Mouse (Mus musculus) MEL (cell line): ENCODE data around the gene Cnot2. TPM values are rescaled to one million over a fixed set of nuclear protein-coding genes. Genes with fewer than 3 reads are reported as not detected.

ENCODE experiments used
- DNase-seq: peaks from one replicate; pipeline ENCODE4 v3.0.0; 2011; ENCODE audit warnings: low read depth, low spot score
- H3K27ac ChIP-seq: 2 replicates; pipeline ENCODE4 v1.5.1; 2012; ENCODE audit warnings: low read depth, mild to moderate bottlenecking, control low read depth, low read length, moderate library complexity; ENCODE audit not compliant: control insufficient read depth
- H3K27me3 ChIP-seq, 2 experiments: fragments of 150-350 bp in 1 of 2; sonication (generic) in 1 of 2; 2 replicates each; pipeline ENCODE4 v1.6.1; 2012; ENCODE audit warnings: low read length in 2 of 2, mild to moderate bottlenecking in 2 of 2, improper control_type of control experiment in 1 of 2, moderate library complexity in 1 of 2; ENCODE audit not compliant: insufficient read depth in 2 of 2, control insufficient read depth in 1 of 2
- H3K36me3 ChIP-seq, 2 experiments: 2 replicates each; pipeline ENCODE4 v1.6.1; 2012 to 2014; ENCODE audit warnings: low read length in 2 of 2, improper control_type of control experiment in 1 of 2, inconsistent platforms in 1 of 2, mild to moderate bottlenecking in 1 of 2; ENCODE audit not compliant: insufficient read depth in 2 of 2, control insufficient read depth in 1 of 2
- H3K4me1 ChIP-seq, 2 experiments: fragments of 150-350 bp in 1 of 2; sonication (generic) in 1 of 2; 2 replicates each; pipeline ENCODE4 v1.6.1; 2012; ENCODE audit warnings: low read length in 2 of 2, improper control_type of control experiment in 1 of 2, mild to moderate bottlenecking in 1 of 2; ENCODE audit not compliant: insufficient read depth in 2 of 2, control insufficient read depth in 1 of 2
- H3K4me3 ChIP-seq, 2 experiments: fragments of 150-350 bp in 1 of 2; sonication (generic) in 1 of 2; 2 replicates each; pipeline ENCODE4 v1.5.1; 2012; ENCODE audit warnings: low read depth in 2 of 2, low read length in 2 of 2, mild to moderate bottlenecking in 2 of 2, moderate library complexity in 2 of 2, control low read depth in 1 of 2, improper control_type of control experiment in 1 of 2; ENCODE audit not compliant: control insufficient read depth in 1 of 2, insufficient read depth in 1 of 2
- H3K79me2 ChIP-seq: 2 replicates; pipeline ENCODE4 v1.6.1; 2012; ENCODE audit warnings: mild to moderate bottlenecking, low read length, moderate library complexity; ENCODE audit not compliant: control insufficient read depth, poor library complexity, insufficient read depth
- H3K9ac ChIP-seq: 2 replicates; pipeline ENCODE4 v1.6.1; 2012; ENCODE audit warnings: low read depth, mild to moderate bottlenecking, control low read depth, low read length, moderate library complexity; ENCODE audit not compliant: control insufficient read depth, poor library complexity, severe bottlenecking
- H3K9me3 ChIP-seq: fragments of 150-350 bp; sonication (generic); replicated peaks from 2 replicates; pipeline ENCODE4 v1.6.1; 2012; ENCODE audit warnings: mild to moderate bottlenecking, low read length, improper control_type of control experiment, moderate library complexity; ENCODE audit not compliant: insufficient read depth
- BHLHE40 ChIP-seq: IDR thresholded peaks from 2 replicates; pipeline ENCODE4 v1.6.1; 2012; ENCODE audit warnings: low read depth, mild to moderate bottlenecking, inconsistent platforms, low read length, improper control_type of control experiment, borderline replicate concordance
- CHD1 ChIP-seq: IDR thresholded peaks from 2 replicates; pipeline ENCODE4 v1.6.1; 2012; ENCODE audit warnings: low read depth, mild to moderate bottlenecking, inconsistent platforms, low read length, improper control_type of control experiment
- CHD2 ChIP-seq: IDR thresholded peaks from 2 replicates; pipeline ENCODE4 v1.6.1; 2011; ENCODE audit warnings: low read length, improper control_type of control experiment
- CTCF ChIP-seq, 3 experiments: IDR thresholded peaks in 2 of 3; conservative IDR thresholded peaks in 1 of 3; 2 replicates each; pipeline ENCODE4 v1.5.1; 2011 to 2012; ENCODE audit warnings: low read length in 3 of 3, low read depth in 2 of 3, mild to moderate bottlenecking in 2 of 3, improper control_type of control experiment in 1 of 3, inconsistent platforms in 1 of 3, mixed read lengths in 1 of 3, moderate library complexity in 1 of 3; ENCODE audit not compliant: control insufficient read depth in 1 of 3, insufficient read depth in 1 of 3, poor library complexity in 1 of 3, severe bottlenecking in 1 of 3
- E2F4 ChIP-seq: IDR thresholded peaks from 2 replicates; pipeline ENCODE4 v1.6.1; 2011; ENCODE audit warnings: low read depth, low read length, improper control_type of control experiment, borderline replicate concordance
- ELF1 ChIP-seq: IDR thresholded peaks from 2 replicates; pipeline ENCODE4 v1.6.1; 2014; ENCODE audit warnings: low read depth, mild to moderate bottlenecking, inconsistent platforms, low read length, improper control_type of control experiment, moderate library complexity
- EP300 ChIP-seq, 2 experiments: IDR thresholded peaks; 2 replicates each; pipeline ENCODE4 v1.6.1; 2011; ENCODE audit warnings: improper control_type of control experiment in 2 of 2, low read length in 2 of 2, low read depth in 1 of 2, mild to moderate bottlenecking in 1 of 2
- ETS1 ChIP-seq: IDR thresholded peaks from 2 replicates; pipeline ENCODE4 v1.6.1; 2012; ENCODE audit warnings: low read depth, mild to moderate bottlenecking, inconsistent platforms, low read length, improper control_type of control experiment, moderate library complexity
- GABPA ChIP-seq: IDR thresholded peaks from 2 replicates; pipeline ENCODE4 v1.6.1; 2012; ENCODE audit warnings: low read depth, mild to moderate bottlenecking, inconsistent platforms, low read length, improper control_type of control experiment, moderate library complexity
- GATA1 ChIP-seq: IDR thresholded peaks from 2 replicates; pipeline ENCODE4 v1.6.1; 2011; ENCODE audit warnings: low read depth, low read length, improper control_type of control experiment
- HCFC1 ChIP-seq: IDR thresholded peaks from 2 replicates; pipeline ENCODE4 v1.6.1; 2012; ENCODE audit warnings: low read depth, mild to moderate bottlenecking, inconsistent platforms, low read length, improper control_type of control experiment, moderate library complexity
- JUND ChIP-seq: IDR thresholded peaks from 2 replicates; pipeline ENCODE4 v1.6.1; 2011; ENCODE audit warnings: low read depth, mild to moderate bottlenecking, improper control_type of control experiment, low read length
- KAT2A ChIP-seq: conservative IDR thresholded peaks from 2 replicates; pipeline ENCODE4 v1.6.1; 2012; ENCODE audit warnings: low read depth, low read length, improper control_type of control experiment, inconsistent platforms
- MAFK ChIP-seq: IDR thresholded peaks from 2 replicates; pipeline ENCODE4 v1.6.1; 2011; ENCODE audit warnings: low read depth, mild to moderate bottlenecking, low read length, improper control_type of control experiment, borderline replicate concordance
- MAX ChIP-seq: IDR thresholded peaks from 2 replicates; pipeline ENCODE4 v1.6.1; 2011; ENCODE audit warnings: low read length, improper control_type of control experiment
- MAZ ChIP-seq: IDR thresholded peaks from 2 replicates; pipeline ENCODE4 v1.6.1; 2012; ENCODE audit warnings: low read depth, mild to moderate bottlenecking, inconsistent platforms, low read length, improper control_type of control experiment
- MEF2A ChIP-seq: IDR thresholded peaks from 2 replicates; pipeline ENCODE4 v1.6.1; 2014; ENCODE audit warnings: low read depth, mild to moderate bottlenecking, inconsistent platforms, low read length, improper control_type of control experiment; ENCODE audit not compliant: poor library complexity, insufficient replicate concordance, severe bottlenecking; ENCODE audit errors: extremely low read depth
- MXI1 ChIP-seq: IDR thresholded peaks from 2 replicates; pipeline ENCODE4 v1.6.1; 2011; ENCODE audit warnings: mild to moderate bottlenecking, low read depth, low read length, improper control_type of control experiment
- MYB ChIP-seq: IDR thresholded peaks from 2 replicates; pipeline ENCODE4 v1.6.1; 2011; ENCODE audit warnings: mild to moderate bottlenecking, low read depth, low read length, improper control_type of control experiment
- MYC ChIP-seq: IDR thresholded peaks from 2 replicates; pipeline ENCODE4 v1.6.1; 2011; ENCODE audit warnings: low read depth, mild to moderate bottlenecking, low read length, improper control_type of control experiment, moderate library complexity
- NELFE ChIP-seq: IDR thresholded peaks from 2 replicates; pipeline ENCODE4 v1.6.1; 2011; ENCODE audit warnings: low read depth, low read length, improper control_type of control experiment
- NRF1 ChIP-seq: IDR thresholded peaks from 2 replicates; pipeline ENCODE4 v1.6.1; 2014; ENCODE audit warnings: low read depth, mild to moderate bottlenecking, inconsistent platforms, low read length, improper control_type of control experiment, moderate library complexity; ENCODE audit not compliant: poor library complexity, insufficient read depth, severe bottlenecking
- POLR2A ChIP-seq, 2 experiments: IDR thresholded peaks; 2 replicates each; pipeline ENCODE4 v1.6.1; 2011 to 2012; ENCODE audit warnings: low read length in 2 of 2, mild to moderate bottlenecking in 2 of 2, control low read depth in 1 of 2, improper control_type of control experiment in 1 of 2, low read depth in 1 of 2, moderate library complexity in 1 of 2; ENCODE audit not compliant: control insufficient read depth in 1 of 2, insufficient read depth in 1 of 2, poor library complexity in 1 of 2
- POLR2AphosphoS2 ChIP-seq: IDR thresholded peaks from 2 replicates; pipeline ENCODE4 v1.6.1; 2011; ENCODE audit warnings: low read length, improper control_type of control experiment
- POLR2AphosphoS5 ChIP-seq: IDR thresholded peaks from 2 replicates; pipeline ENCODE4 v1.6.1; 2012; ENCODE audit warnings: low read depth, borderline replicate concordance, mild to moderate bottlenecking, inconsistent platforms, low read length, moderate library complexity, mixed read lengths
- RAD21 ChIP-seq: IDR thresholded peaks from 2 replicates; pipeline ENCODE4 v1.6.1; 2011; ENCODE audit warnings: mild to moderate bottlenecking, low read depth, low read length, improper control_type of control experiment
- RCOR1 ChIP-seq: IDR thresholded peaks from 2 replicates; pipeline ENCODE4 v1.6.1; 2012; ENCODE audit warnings: low read depth, mild to moderate bottlenecking, inconsistent platforms, low read length, improper control_type of control experiment
- SIN3A ChIP-seq: IDR thresholded peaks from 2 replicates; pipeline ENCODE4 v1.6.1; 2012; ENCODE audit warnings: low read length, improper control_type of control experiment, inconsistent platforms
- SMC3 ChIP-seq: IDR thresholded peaks from 2 replicates; pipeline ENCODE4 v1.6.1; 2011; ENCODE audit warnings: low read depth, low read length, improper control_type of control experiment
- TAL1 ChIP-seq: IDR thresholded peaks from 2 replicates; pipeline ENCODE4 v1.6.1; 2012; ENCODE audit warnings: mild to moderate bottlenecking, inconsistent platforms, low read length, moderate library complexity, mixed read lengths
- TBP ChIP-seq: IDR thresholded peaks from 2 replicates; pipeline ENCODE4 v1.8.0; 2011; ENCODE audit warnings: low read depth, low read length, improper control_type of control experiment
- UBTF ChIP-seq: IDR thresholded peaks from 2 replicates; pipeline ENCODE4 v1.6.1; 2012; ENCODE audit warnings: low read depth, mild to moderate bottlenecking, inconsistent platforms, low read length, improper control_type of control experiment, moderate library complexity, borderline replicate concordance; ENCODE audit not compliant: insufficient read depth
- USF1 ChIP-seq: IDR thresholded peaks from 2 replicates; pipeline ENCODE4 v1.6.1; 2014; ENCODE audit warnings: low read depth, mild to moderate bottlenecking, inconsistent platforms, low read length, improper control_type of control experiment, moderate library complexity
- USF2 ChIP-seq, 2 experiments: IDR thresholded peaks; 2 replicates each; pipeline ENCODE4 v1.6.1; 2011 to 2012; ENCODE audit warnings: improper control_type of control experiment in 2 of 2, low read length in 2 of 2, borderline replicate concordance in 1 of 2, inconsistent platforms in 1 of 2, low read depth in 1 of 2, mild to moderate bottlenecking in 1 of 2; ENCODE audit not compliant: insufficient read depth in 1 of 2
- ZC3H11A ChIP-seq: IDR thresholded peaks from 2 replicates; pipeline ENCODE4 v1.6.1; 2012; ENCODE audit warnings: low read depth, mild to moderate bottlenecking, inconsistent platforms, low read length, improper control_type of control experiment
- ZKSCAN1 ChIP-seq: IDR thresholded peaks from 2 replicates; pipeline ENCODE4 v1.6.1; 2012; ENCODE audit warnings: low read depth, mild to moderate bottlenecking, inconsistent platforms, low read length, improper control_type of control experiment, moderate library complexity
- ZMIZ1 ChIP-seq: IDR thresholded peaks from 2 replicates; pipeline ENCODE4 v1.6.1; 2012; ENCODE audit warnings: low read depth, mild to moderate bottlenecking, inconsistent platforms, low read length, improper control_type of control experiment, moderate library complexity
- ZNF384 ChIP-seq: IDR thresholded peaks from 2 replicates; pipeline ENCODE4 v1.6.1; 2012; ENCODE audit warnings: low read depth, mild to moderate bottlenecking, inconsistent platforms, low read length, improper control_type of control experiment
- polyA plus RNA-seq, 2 experiments: library from polyadenylated mRNA; stranded (reverse) in 1 of 2; unstranded in 1 of 2; fragments of >175 nt in 1 of 2; fragments of >200 nt in 1 of 2; gene quantifications; 2 replicates each; pipeline versions ENCODE4 v1.2.1 to v1.2.4; 2012; ENCODE audit warnings: low replicate concordance in 2 of 2, low read depth in 1 of 2; ENCODE audit not compliant: insufficient read length in 2 of 2, insufficient read depth in 1 of 2, missing spikeins in 1 of 2
- total RNA-seq: library from RNA; depleted of rRNA; stranded (reverse); fragments of 300-350 nt; gene quantifications from 2 replicates; pipeline ENCODE4 v1.2.3, GENCODE M21; 2012; rRNA removed

The Cnot2 gene
- total RNA-seq (84.6 and 88.8 TPM in 2 replicates), polyA plus RNA-seq (100 to 1,000 TPM in 1 of 2 experiments, 10 to 100 TPM in 1; 84.3 to 554 TPM)

GRCm38 (mm10) chr10:116581369-116581718 is at the start of gene Cnot2:
Cnot2 (minus strand) TSS chr10:116581511.
- no peaks in the 10 kb centered on the region for H3K9me3 ChIP-seq
- H3K9ac ChIP-seq = peak within 1 kb of the TSS; percentile 90
- DNase-seq = peak; percentile 92
- H3K4me3 ChIP-seq = peak within 1 kb of the TSS; percentile 97 to 99
- peaks cover 43% of the 10 kb centered on the region for H3K79me2 ChIP-seq
- no peaks in the 10 kb centered on the region for H3K27me3 ChIP-seq
- H3K27ac ChIP-seq = peak within 1 kb of the TSS; percentile 94
- H3K36me3 ChIP-seq = peaks cover 1 to 33% of the 10 kb centered on the region in 2 experiments; a peak in 3 of 4 replicates
- H3K4me1 ChIP-seq = peaks cover 10 to 20% of the 10 kb centered on the region in 2 experiments; a peak in 3 of 4 replicates
- TF ChIP-seq GATA1 (no peak), MYB (no peak), CHD2 (peak; percentile 90), MAX (no peak), USF2 (IDR thresholded peaks at IDR 0.05; ENCODE audit: borderline replicate concordance in 1 of 2, insufficient read depth in 1 of 2, low read depth in 1 of 2, low read length in 2 of 2) (no peak), ETS1 (no peak; the same call in 1 of the 2 replicates), ZC3H11A (no peak), MAZ (peak; percentile 88; the same call in 1 of the 2 replicates), RCOR1 (no peak), SMC3 (no peak), POLR2A (IDR thresholded peaks at IDR 0.05; ENCODE audit: control insufficient read depth in 1 of 2, insufficient read depth in 1 of 2, low read depth in 1 of 2, low read length in 2 of 2, poor library complexity in 1 of 2) (peak in 1 of 2 experiments; percentile 71), UBTF (no peak), CTCF (IDR thresholded peaks at IDR 0.05 in 2 of 3, conservative IDR thresholded peaks at IDR 0.05 in 1 of 3; ENCODE audit: control insufficient read depth in 1 of 3, insufficient read depth in 1 of 3, low read depth in 2 of 3, low read length in 3 of 3, poor library complexity in 1 of 3, severe bottlenecking in 1 of 3) (no peak), USF1 (no peak), NELFE (peak; percentile 78), MAFK (no peak), RAD21 (no peak), POLR2AphosphoS2 (0 out of 2 replicates have a peak, but pooled peaks have one; percentile 33), GABPA (no peak), EP300 (IDR thresholded peaks at IDR 0.05; ENCODE audit: low read depth in 1 of 2, low read length in 2 of 2) (no peak), POLR2AphosphoS5 (no peak), MEF2A (no peak), CHD1 (no peak), E2F4 (no peak), KAT2A (peak; percentile 92), ELF1 (no peak), ZKSCAN1 (no peak), TAL1 (no peak), SIN3A (peak; percentile 88), JUND (no peak), BHLHE40 (no peak), HCFC1 (peak; percentile 96), ZNF384 (no peak), ZMIZ1 (no peak), NRF1 (no peak), MXI1 (peak; percentile 54), MYC (no peak), TBP (peak; percentile 50; the same call in 1 of the 2 replicates)
